Mouse (Mus musculus) CH12.LX (cell line): ENCODE measurements around the gene Sacm1l. TPM values are rescaled to one million over a fixed set of nuclear protein-coding genes. Genes with fewer than 3 reads are reported as not detected.

Experiments
- DNase-seq: peaks from one replicate; pipeline ENCODE4 v3.0.0-alpha.2; 2013; ENCODE audit errors: extremely low read depth
- H3K27ac ChIP-seq: 2 replicates; pipeline ENCODE4 v1.5.1; 2012; ENCODE audit warnings: low read depth, mild to moderate bottlenecking, control low read depth, moderate library complexity; ENCODE audit not compliant: insufficient read depth
- H3K27me3 ChIP-seq: replicated peaks from 2 replicates; pipeline ENCODE3; 2012; ENCODE audit warnings: inconsistent platforms
- H3K36me3 ChIP-seq, 2 experiments: replicated peaks in 1 of 2; 2 replicates each; pipeline versions ENCODE3 to v1.6.1; 2012; ENCODE audit warnings: inconsistent platforms in 1 of 2, low read length in 1 of 2, mild to moderate bottlenecking in 1 of 2, mixed read lengths in 1 of 2, moderate library complexity in 1 of 2; ENCODE audit not compliant: control insufficient read depth in 1 of 2, insufficient read depth in 1 of 2
- H3K4me1 ChIP-seq, 2 experiments: 2 replicates each; pipeline ENCODE4 v1.6.1; 2012; ENCODE audit warnings: inconsistent platforms in 1 of 2, moderate library complexity in 1 of 2; ENCODE audit not compliant: insufficient read depth in 2 of 2, control insufficient read depth in 1 of 2
- H3K4me2 ChIP-seq: 2 replicates; pipeline ENCODE4 v1.6.1; 2012; ENCODE audit warnings: low read depth, mild to moderate bottlenecking, control low read depth; ENCODE audit not compliant: poor library complexity, insufficient read depth, severe bottlenecking
- H3K4me3 ChIP-seq, 3 experiments: fragments of 150-350 bp in 1 of 3; sonication (generic) in 1 of 3; replicated peaks in 1 of 3; 2 replicates each; pipeline versions ENCODE3 to v1.5.1; 2011 to 2012; ENCODE audit warnings: low read depth in 2 of 3, low read length in 2 of 3, mild to moderate bottlenecking in 2 of 3, moderate library complexity in 2 of 3, control low read depth in 1 of 3, improper control_type of control experiment in 1 of 3, inconsistent platforms in 1 of 3, mixed read lengths in 1 of 3; ENCODE audit not compliant: poor library complexity in 1 of 3
- H3K79me2 ChIP-seq: replicated peaks from 2 replicates; pipeline ENCODE4 v1.6.1; 2012; ENCODE audit warnings: mild to moderate bottlenecking, moderate library complexity; ENCODE audit not compliant: control insufficient read depth, poor library complexity, insufficient read depth, severe bottlenecking; ENCODE audit errors: extremely low read depth
- H3K9ac ChIP-seq: 2 replicates; pipeline ENCODE4 v1.6.1; 2012; ENCODE audit warnings: low read depth, mild to moderate bottlenecking, control low read depth, moderate library complexity; ENCODE audit not compliant: insufficient read depth
- H3K9me3 ChIP-seq: replicated peaks from 2 replicates; pipeline ENCODE3; 2012; ENCODE audit warnings: low read length, inconsistent platforms, mixed read lengths
- BHLHE40 ChIP-seq: IDR thresholded peaks from 2 replicates; pipeline ENCODE4 v1.6.1; 2011; ENCODE audit warnings: mild to moderate bottlenecking, low read depth, low read length, improper control_type of control experiment
- CHD2 ChIP-seq: IDR thresholded peaks from 2 replicates; pipeline ENCODE4 v1.6.1; 2011; ENCODE audit warnings: low read length, improper control_type of control experiment
- CTCF ChIP-seq, 2 experiments: IDR thresholded peaks in 1 of 2; conservative IDR thresholded peaks in 1 of 2; 2 replicates each; pipeline ENCODE4 v1.5.1; 2011 to 2012; ENCODE audit warnings: low read depth in 2 of 2, low read length in 2 of 2, improper control_type of control experiment in 1 of 2, inconsistent platforms in 1 of 2, mild to moderate bottlenecking in 1 of 2, moderate library complexity in 1 of 2
- EP300 ChIP-seq: IDR thresholded peaks from 2 replicates; pipeline ENCODE4 v1.6.1; 2011; ENCODE audit warnings: low read length, improper control_type of control experiment
- ETS1 ChIP-seq: conservative IDR thresholded peaks from 2 replicates; pipeline ENCODE4 v1.6.1; 2012; ENCODE audit warnings: low read depth, mild to moderate bottlenecking, inconsistent platforms, low read length, improper control_type of control experiment, moderate library complexity
- GABPA ChIP-seq: IDR thresholded peaks from 2 replicates; pipeline ENCODE4 v1.6.1; 2012; ENCODE audit warnings: low read depth, low read length, improper control_type of control experiment, inconsistent platforms; ENCODE audit not compliant: insufficient replicate concordance
- HCFC1 ChIP-seq: IDR thresholded peaks from 2 replicates; pipeline ENCODE4 v1.6.1; 2012; ENCODE audit warnings: low read depth, mild to moderate bottlenecking, inconsistent platforms, low read length, improper control_type of control experiment
- JUND ChIP-seq: conservative IDR thresholded peaks from 2 replicates; pipeline ENCODE4 v1.6.1; 2011; ENCODE audit warnings: low read depth, low read length, improper control_type of control experiment
- MAFK ChIP-seq: IDR thresholded peaks from 2 replicates; pipeline ENCODE4 v1.6.1; 2011; ENCODE audit warnings: low read length, improper control_type of control experiment; ENCODE audit not compliant: insufficient replicate concordance
- MAZ ChIP-seq: IDR thresholded peaks from 2 replicates; pipeline ENCODE4 v1.6.1; 2012; ENCODE audit warnings: low read depth, mild to moderate bottlenecking, inconsistent platforms, low read length, improper control_type of control experiment, moderate library complexity
- MEF2A ChIP-seq: IDR thresholded peaks from 2 replicates; pipeline ENCODE4 v1.6.1; 2014; ENCODE audit warnings: low read depth, mild to moderate bottlenecking, inconsistent platforms, low read length, improper control_type of control experiment, borderline replicate concordance
- MYC ChIP-seq: IDR thresholded peaks from 2 replicates; pipeline ENCODE4 v1.6.1; 2011; ENCODE audit warnings: low read depth, mild to moderate bottlenecking, improper control_type of control experiment, low read length
- PAX5 ChIP-seq: IDR thresholded peaks from 2 replicates; pipeline ENCODE4 v1.6.1; 2012; ENCODE audit warnings: low read length, inconsistent platforms, mixed read lengths
- POLR2AphosphoS2 ChIP-seq: IDR thresholded peaks from 2 replicates; pipeline ENCODE4 v1.6.1; 2011; ENCODE audit warnings: low read depth, low read length, improper control_type of control experiment
- RAD21 ChIP-seq: IDR thresholded peaks from 2 replicates; pipeline ENCODE4 v1.6.1; 2011; ENCODE audit warnings: low read depth, mild to moderate bottlenecking, low read length, improper control_type of control experiment, moderate library complexity
- RCOR1 ChIP-seq: conservative IDR thresholded peaks from 2 replicates; pipeline ENCODE4 v1.6.1; 2012; ENCODE audit warnings: low read depth, mild to moderate bottlenecking, inconsistent platforms, low read length, improper control_type of control experiment
- SIN3A ChIP-seq: IDR thresholded peaks from 2 replicates; pipeline ENCODE4 v1.6.1; 2012; ENCODE audit warnings: low read length, improper control_type of control experiment, inconsistent platforms
- TCF12 ChIP-seq: IDR thresholded peaks from 2 replicates; pipeline ENCODE4 v1.6.1; 2014; ENCODE audit warnings: low read depth, mild to moderate bottlenecking, inconsistent platforms, low read length, improper control_type of control experiment
- UBTF ChIP-seq: IDR thresholded peaks from 2 replicates; pipeline ENCODE4 v1.6.1; 2012; ENCODE audit warnings: low read depth, mild to moderate bottlenecking, inconsistent platforms, low read length, improper control_type of control experiment, moderate library complexity
- USF1 ChIP-seq: IDR thresholded peaks from 2 replicates; pipeline ENCODE4 v1.6.1; 2014; ENCODE audit warnings: low read depth, mild to moderate bottlenecking, inconsistent platforms, low read length, improper control_type of control experiment
- ZKSCAN1 ChIP-seq: IDR thresholded peaks from 2 replicates; pipeline ENCODE4 v1.6.1; 2012; ENCODE audit warnings: low read depth, inconsistent platforms, low read length, improper control_type of control experiment, borderline replicate concordance
- dilution Hi-C: fragments of 300-500 bp; cut with MboI; formaldehyde crosslinking; loops from 2 replicates; pipeline ENCODE4 v1.14.3; 2020; ENCODE audit warnings: low sequenced_read_pairs; ENCODE audit not compliant: extremely low pct_unique_long_range_greater_than_20kb, extremely low pct_ligation_motif_present
- in situ Hi-C: fragments of 300-500 bp; cut with MboI; formaldehyde crosslinking; loops from 3 replicates; pipeline ENCODE4 v1.14.3; 2019; ENCODE audit warnings: low sequenced_read_pairs, low pct_ligation_motif_present, low pct_unique_long_range_greater_than_20kb, mixed read lengths
- polyA plus RNA-seq: library from polyadenylated mRNA; unstranded; fragments of >175 nt; gene quantifications from 2 replicates; pipeline ENCODE4 v1.2.1, GENCODE M21; 2012; ENCODE audit warnings: low read depth; ENCODE audit not compliant: insufficient read length
- total RNA-seq, 2 experiments: library from RNA; depleted of rRNA; stranded (reverse); fragments of 300-350 nt in 1 of 2; fragments of >200 nt in 1 of 2; gene quantifications; 2 replicates each; pipeline ENCODE4 v1.2.3; 2012 to 2014

The Sacm1l gene
- total and polyA plus RNA-seq, 3 experiments, result 31.1 to 67.6 (median 37.4) TPM

- Histone ChIP-seq H3K79me2 (no peaks in the 10 kb centered on the region), H3K9ac (no peak overlapping the region), H3K4me3 (no peak overlapping the region), H3K9me3 (no peaks in the 10 kb centered on the region), H3K4me1 (peaks cover 0 to 12% of the 10 kb centered on the region in 2 experiments; a peak in 1 of 4 replicates), H3K4me2 (no peak overlapping the region), H3K36me3 (no peaks in the 10 kb centered on the region), H3K27me3 (no peaks in the 10 kb centered on the region), H3K27ac (no peak overlapping the region)
- no peak for DNase-seq
- dilution Hi-C loops (no loop called here), in situ Hi-C loops (no loop called here)
- TF ChIP-seq ZKSCAN1 (no peak), HCFC1 (no peak), ETS1 (no peak), SIN3A (no peak), GABPA (no peak)
Measured at GRCm38 (mm10) chr9:123624741-123625140, 95.2 kb downstream of the Sacm1l start.

- Histone ChIP-seq H3K4me1 (peaks cover 0 to 19% of the 10 kb centered on the region in 2 experiments; a peak in 1 of 4 replicates), H3K79me2 (no peaks in the 10 kb centered on the region)
- dilution Hi-C loops, result no loop called here
Measured at GRCm38 (mm10) chr9:123625821-123626220, 96.3 kb downstream of the Sacm1l start.

GRCm38 (mm10) chr9:123631666-123632065 lies 102.1 kb downstream of the Sacm1l start:
- Histone ChIP-seq H3K9me3 (no peaks in the 10 kb centered on the region), H3K79me2 (no peaks in the 10 kb centered on the region), H3K36me3 (no peaks in the 10 kb centered on the region), H3K9ac (no peak overlapping the region), H3K4me1 (peaks cover 4 to 39% of the 10 kb centered on the region in 2 experiments), H3K4me2 (no peak overlapping the region), H3K27me3 (no peaks in the 10 kb centered on the region), H3K27ac (no peak overlapping the region), H3K4me3 (no peak overlapping the region)
- dilution Hi-C loops (no loop called here), in situ Hi-C loops (no loop called here)
- TF ChIP-seq MAFK (no peak), EP300 (peak; percentile 44; the same call in 1 of the 2 replicates)
- DNase-seq, result peak; percentile 21

More at GRCm38 (mm10) chr9:123625821-123626220, 96.3 kb downstream of the Sacm1l start:
- Histone ChIP-seq H3K9ac (no peak overlapping the region), H3K9me3 (no peaks in the 10 kb centered on the region), H3K4me2 (no peak overlapping the region), H3K27ac (no peak overlapping the region), H3K4me3 (no peak overlapping the region), H3K27me3 (no peaks in the 10 kb centered on the region), H3K36me3 (no peaks in the 10 kb centered on the region)
- TF ChIP-seq MAFK (no peak), UBTF (no peak), MAZ (no peak), RCOR1 (no peak), BHLHE40 (no peak), TCF12 (no peak), EP300 (no peak), CTCF (conservative IDR thresholded peaks at IDR 0.05 in 1 of 2, IDR thresholded peaks at IDR 0.05 in 1 of 2; ENCODE audit: low read depth in 2 of 2, low read length in 2 of 2) (no peak), CHD2 (no peak), MYC (no peak), MEF2A (no peak), JUND (no peak), HCFC1 (no peak), POLR2AphosphoS2 (no peak), RAD21 (no peak), PAX5 (no peak), ZKSCAN1 (no peak), USF1 (no peak)
- no peak for DNase-seq
- in situ Hi-C loops, result no loop called here
